Mouse (Mus musculus): ENCODE results near the gene Ephb4. TPM values are rescaled to one million over a fixed set of nuclear protein-coding genes. Genes with fewer than 3 reads are reported as not detected.

Ephb4 gene
- 10 to 100 TPM; 44.3 to 68.9 TPM for total RNA-seq (2021)
- polyA plus RNA-seq (2012; rRNA removed), result 54.6 and 59.9 TPM in 2 replicates
- long read RNA-seq, full-length matches to known transcripts, result 46 of 60 reads
- long read RNA-seq, partial matches to known transcripts, result 7 of 60 reads
- long read RNA-seq, other reads (novel, unspliced or antisense), result 7 of 60 reads

GRCm38 (mm10) chr5:137349384-137350204 lies at the start of gene Ephb4:
Gene Ephb4 (plus strand): TSS chr5:137350109.
- peak; percentile 97 for DNase-seq

- peak; percentile 56 for DNase-seq
These were observed 48.7 kb upstream of the Ephb4 start for GRCm38 (mm10) chr5:137301253-137301652.

- DNase-seq, result no peak
These were observed 46.3 kb upstream of the Ephb4 start for GRCm38 (mm10) chr5:137303609-137304008.

- no peak for DNase-seq
These were observed 45.7 kb upstream of the Ephb4 start for GRCm38 (mm10) chr5:137304165-137304564.

GRCm38 (mm10) chr5:137304816-137305215 lies 45.1 kb upstream of the Ephb4 start:
- no peak for DNase-seq

GRCm38 (mm10) chr5:137305822-137306221 lies 44.1 kb upstream of the Ephb4 start:
- DNase-seq, result no peak

- no peak for DNase-seq
These were observed 43.4 kb upstream of the Ephb4 start for GRCm38 (mm10) chr5:137306439-137307005.

GRCm38 (mm10) chr5:137307071-137307912 lies 42.6 kb upstream of the Ephb4 start, which contains the start of gene Srrt:
Gene Srrt (minus strand): TSS chr5:137307674.
- DNase-seq, result peak; percentile 92

- no peak for DNase-seq
These were observed 41.6 kb upstream of the Ephb4 start for GRCm38 (mm10) chr5:137308356-137308755.

- no peak for DNase-seq
These were observed 36.3 kb upstream of the Ephb4 start for GRCm38 (mm10) chr5:137313466-137314192.

- peak; percentile 92 for DNase-seq
These were observed 35.5 kb upstream of the Ephb4 start, which contains the start of gene Trip6 for GRCm38 (mm10) chr5:137314193-137315083. Gene Trip6 (minus strand): TSS chr5:137314404.

GRCm38 (mm10) chr5:137315084-137315903 lies 34.6 kb upstream of the Ephb4 start:
- no peak for DNase-seq

- no peak for DNase-seq
These were observed 32.5 kb upstream of the Ephb4 start for GRCm38 (mm10) chr5:137317361-137317760.

GRCm38 (mm10) chr5:137318570-137318969 lies 31.3 kb upstream of the Ephb4 start:
- DNase-seq, result no peak

- no peak for DNase-seq
These were observed 28.9 kb upstream of the Ephb4 start for GRCm38 (mm10) chr5:137320996-137321395.

GRCm38 (mm10) chr5:137330910-137331309 lies 19.0 kb upstream of the Ephb4 start:
- no peak for DNase-seq

- DNase-seq, result no peak
These were observed 16.9 kb upstream of the Ephb4 start for GRCm38 (mm10) chr5:137332857-137333511.

GRCm38 (mm10) chr5:137333512-137334174 lies 16.3 kb upstream of the Ephb4 start, which contains the start of gene Slc12a9:
Gene Slc12a9 (minus strand): TSS chr5:137333597.
- DNase-seq, result peak; percentile 96

All from adrenal gland, adult 2 months (tissue).